Mouse (Mus musculus): ENCODE results near the gene Lyz1. TPM values are rescaled to one million over a fixed set of nuclear protein-coding genes. Genes with fewer than 3 reads are reported as not detected.
"Not testable (repeated sequence)": the region's sequence is repeated elsewhere in the genome, so short reads cannot be mapped to it uniquely, and the experiment has no call there.

The Lyz1 gene
- polyA plus RNA-seq, 1 experiment from 2014 or later: 13.5 TPM

GRCm38 (mm10) chr10:117312168-117312567 lies 19.5 kb upstream of the Lyz1 start:
- Histone ChIP-seq H3K4me2 (no peak overlapping the region), H3K27me3 (replicated peaks) (no peaks in the 10 kb centered on the region), H3K9ac (no peak overlapping the region), H3K9me3 (replicated peaks) (no peaks in the 10 kb centered on the region), H3K4me3 (no peak overlapping the region), H3K27ac (ENCODE audit: poor library complexity, severe bottlenecking) (no peak overlapping the region), H3K4me1 (replicated peaks) (no peaks in the 10 kb centered on the region), H3K36me3 (no peaks in the 10 kb centered on the region)
- WGBS: 77% methylated on average over 8 of the region's 8 CpGs
- ATAC-seq (ENCODE audit: insufficient number of reproducible peaks, low FRiP score): no peak

GRCm38 (mm10) chr10:117304371-117304770 lies 11.7 kb upstream of the Lyz1 start:
- H3K4me2 ChIP-seq: no peak overlapping the region
- no peak for ATAC-seq (ENCODE audit: insufficient number of reproducible peaks, low FRiP score)
- no peaks in the 10 kb centered on the region for H3K4me1 ChIP-seq (replicated peaks)
- H3K9ac ChIP-seq: no peak overlapping the region
- no peaks in the 10 kb centered on the region for H3K36me3 ChIP-seq
- H3K27ac ChIP-seq (ENCODE audit: poor library complexity, severe bottlenecking): no peak overlapping the region
- 81% methylated on average over 5 of the region's 5 CpGs for WGBS
- H3K27me3 ChIP-seq (replicated peaks): no peaks in the 10 kb centered on the region
- no peak overlapping the region for H3K4me3 ChIP-seq
- H3K9me3 ChIP-seq (replicated peaks): no peaks in the 10 kb centered on the region

GRCm38 (mm10) chr10:117301688-117302087 lies 9.0 kb upstream of the Lyz1 start:
- H3K27me3 ChIP-seq (replicated peaks): 0 out of 2 replicates have a peak, but pooled peaks cover 7% of the 10 kb centered on the region
- H3K4me2 ChIP-seq: no peak overlapping the region
- WGBS: 84% methylated on average over 1 of the region's 1 CpGs
- no peaks in the 10 kb centered on the region for H3K4me1 ChIP-seq (replicated peaks)
- no peaks in the 10 kb centered on the region for H3K36me3 ChIP-seq
- no peak for ATAC-seq (ENCODE audit: insufficient number of reproducible peaks, low FRiP score)
- no peak overlapping the region for H3K27ac ChIP-seq (ENCODE audit: poor library complexity, severe bottlenecking)
- H3K4me3 ChIP-seq: no peak overlapping the region
- no peak overlapping the region for H3K9ac ChIP-seq
- H3K9me3 ChIP-seq (replicated peaks): no peaks in the 10 kb centered on the region

GRCm38 (mm10) chr10:117299901-117300520 lies 7.3 kb upstream of the Lyz1 start:
- Histone ChIP-seq H3K4me3 (no peak overlapping the region), H3K27ac (ENCODE audit: poor library complexity, severe bottlenecking) (no peak overlapping the region)
- 55% methylated on average over 5 of the region's 5 CpGs for WGBS

GRCm38 (mm10) chr10:117299106-117299505 lies 6.4 kb upstream of the Lyz1 start:
- ATAC-seq (ENCODE audit: insufficient number of reproducible peaks, low FRiP score): no peak
- Histone ChIP-seq H3K4me1 (replicated peaks) (no peaks in the 10 kb centered on the region), H3K9me3 (replicated peaks) (no peaks in the 10 kb centered on the region), H3K4me3 (no peak overlapping the region), H3K4me2 (no peak overlapping the region), H3K36me3 (no peaks in the 10 kb centered on the region), H3K27ac (ENCODE audit: poor library complexity, severe bottlenecking) (no peak overlapping the region), H3K27me3 (replicated peaks) (0 out of 2 replicates have a peak, but pooled peaks cover 18% of the 10 kb centered on the region), H3K9ac (no peak overlapping the region)
- WGBS: 82% methylated on average over 4 of the region's 4 CpGs

More at GRCm38 (mm10) chr10:117299901-117300520, 7.3 kb upstream of the Lyz1 start:
- Histone ChIP-seq H3K36me3 (no peaks in the 10 kb centered on the region), H3K9me3 (replicated peaks) (no peaks in the 10 kb centered on the region), H3K27me3 (replicated peaks) (0 out of 2 replicates have a peak, but pooled peaks cover 17% of the 10 kb centered on the region), H3K4me1 (replicated peaks) (no peaks in the 10 kb centered on the region), H3K9ac (no peak overlapping the region), H3K4me2 (no peak overlapping the region)
- no peak for ATAC-seq (ENCODE audit: insufficient number of reproducible peaks, low FRiP score)

DNA sequence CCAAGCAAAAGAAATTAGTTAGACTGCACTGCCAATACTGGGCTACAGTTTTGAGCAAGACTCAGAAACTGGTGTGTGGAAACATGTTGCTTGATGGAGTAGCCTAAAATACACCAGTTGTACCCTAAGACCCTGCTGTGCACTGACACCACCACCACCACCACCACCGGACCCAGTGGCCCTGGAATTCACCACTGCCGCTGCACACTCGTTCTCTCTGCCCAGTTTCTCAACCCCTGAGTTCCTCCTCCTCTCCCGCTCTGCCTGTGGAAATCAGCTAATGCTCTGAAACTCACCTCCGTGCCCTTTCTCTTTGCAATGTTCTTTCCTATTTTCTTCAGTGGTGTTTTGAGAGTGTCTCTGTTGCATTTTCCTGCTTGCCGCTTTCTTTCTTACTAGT lies 5.7 kb upstream of the Lyz1 start:
- Histone ChIP-seq H3K4me2 (no peak overlapping the region), H3K9me3 (replicated peaks) (no peaks in the 10 kb centered on the region), H3K36me3 (no peaks in the 10 kb centered on the region), H3K9ac (no peak overlapping the region), H3K27me3 (replicated peaks) (0 out of 2 replicates have a peak, but pooled peaks cover 18% of the 10 kb centered on the region), H3K4me3 (no peak overlapping the region), H3K4me1 (replicated peaks) (no peaks in the 10 kb centered on the region), H3K27ac (ENCODE audit: poor library complexity, severe bottlenecking) (no peak overlapping the region)
- 79% methylated on average over 6 of the region's 6 CpGs for WGBS
- no peak for ATAC-seq (ENCODE audit: insufficient number of reproducible peaks, low FRiP score)

DNA sequence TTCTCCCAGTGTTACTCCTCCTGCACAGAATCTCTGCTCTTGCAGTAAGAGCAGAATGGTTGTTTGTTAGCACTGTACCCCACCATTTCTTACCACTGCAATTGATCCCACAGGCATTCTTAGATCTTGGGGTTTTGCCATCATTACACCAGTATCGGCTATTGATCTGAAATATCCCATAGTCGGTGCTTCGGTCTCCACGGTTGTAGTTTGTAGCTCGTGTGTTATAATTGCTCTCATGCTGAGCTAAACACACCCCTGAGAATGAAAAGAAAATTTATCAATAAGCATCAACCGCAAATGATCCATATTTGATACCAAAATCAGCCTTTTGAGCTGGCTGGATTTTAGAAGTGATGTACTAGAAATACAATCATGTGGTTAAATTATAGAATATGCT lies 1.7 kb downstream of the Lyz1 start:
- ATAC-seq (ENCODE audit: insufficient number of reproducible peaks, low FRiP score); H3K9ac ChIP-seq; H3K9me3 ChIP-seq (replicated peaks); H3K4me3 ChIP-seq; H3K36me3 ChIP-seq; H3K27ac ChIP-seq (ENCODE audit: poor library complexity, severe bottlenecking); H3K4me2 ChIP-seq: not testable (repeated sequence)
- WGBS: 89% methylated on average over 6 of the region's 6 CpGs
- H3K27me3 ChIP-seq (replicated peaks): peaks cover 25% of the 10 kb centered on the region; the same call in 1 of the 2 replicates
- peaks cover 11% of the 10 kb centered on the region for H3K4me1 ChIP-seq (replicated peaks)

GRCm38 (mm10) chr10:117290046-117290870 lies 2.4 kb downstream of the Lyz1 start:
- H3K36me3 ChIP-seq: no peaks in the 10 kb centered on the region
- peaks cover 18% of the 10 kb centered on the region; the same call in 1 of the 2 replicates for H3K27me3 ChIP-seq (replicated peaks)
- no peaks in the 10 kb centered on the region for H3K9me3 ChIP-seq (replicated peaks)
- H3K4me2 ChIP-seq: no peak overlapping the region
- H3K9ac ChIP-seq: no peak overlapping the region
- no peak overlapping the region for H3K4me3 ChIP-seq
- ATAC-seq (ENCODE audit: insufficient number of reproducible peaks, low FRiP score): no peak
- H3K4me1 ChIP-seq (replicated peaks): peaks cover 11% of the 10 kb centered on the region
- no peak overlapping the region for H3K27ac ChIP-seq (ENCODE audit: poor library complexity, severe bottlenecking)
- WGBS: 47% methylated on average over 6 of the region's 6 CpGs

- H3K4me2 ChIP-seq; H3K9ac ChIP-seq; H3K9me3 ChIP-seq (replicated peaks); H3K4me3 ChIP-seq; H3K36me3 ChIP-seq: not testable (repeated sequence)
- peaks cover 22% of the 10 kb centered on the region for H3K4me1 ChIP-seq (replicated peaks)
- ATAC-seq (ENCODE audit: insufficient number of reproducible peaks, low FRiP score): peak; percentile 74; the same call in 1 of the 2 replicates
- peaks cover 15% of the 10 kb centered on the region; the same call in 1 of the 2 replicates for H3K27me3 ChIP-seq (replicated peaks)
- WGBS: 31% methylated on average over 5 of the region's 5 CpGs
- H3K27ac ChIP-seq (ENCODE audit: poor library complexity, severe bottlenecking): peak overlapping the region; percentile 85
Observed at GRCm38 (mm10) chr10:117289034-117289505, 3.6 kb downstream of the Lyz1 start.

DNA sequence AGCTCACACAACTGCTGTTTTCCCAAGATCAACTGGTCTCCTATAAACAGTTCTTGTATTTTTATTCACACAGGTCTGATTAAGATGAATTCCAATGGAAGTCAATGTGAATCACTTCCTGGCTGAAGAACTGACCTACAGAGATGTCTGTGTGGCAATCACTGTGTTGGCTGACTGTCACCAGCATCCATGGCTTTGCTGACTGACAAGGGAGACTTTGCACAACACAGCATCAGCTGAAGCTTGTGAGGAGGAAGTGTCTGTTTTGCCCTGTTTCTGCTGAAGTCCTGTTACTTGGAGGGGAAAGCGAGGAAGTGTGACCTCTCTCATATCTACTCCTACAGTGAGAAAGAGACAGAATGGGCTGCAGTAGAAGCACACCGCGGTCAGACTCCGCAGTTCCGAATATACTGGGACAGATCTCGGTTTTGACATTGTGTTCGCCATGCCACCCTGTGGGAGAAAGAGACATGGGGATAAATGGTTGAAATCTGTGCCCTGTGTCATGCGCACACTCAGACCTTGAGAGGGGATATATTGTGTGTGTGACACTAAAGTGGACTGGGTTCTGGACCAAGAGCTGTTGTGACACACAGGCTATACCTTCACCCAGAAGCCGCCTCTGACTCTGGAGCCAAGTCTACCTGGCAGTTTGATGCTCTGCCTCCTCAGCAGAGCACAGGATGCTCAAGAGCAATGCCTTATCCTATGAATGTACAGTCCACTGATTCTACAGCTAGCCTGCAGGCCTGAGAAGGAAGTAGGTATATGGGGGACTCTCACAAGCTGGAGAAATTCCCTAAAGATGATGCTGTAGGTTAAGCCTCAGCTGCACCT lies 4.3 kb downstream of the Lyz1 start:
- WGBS: 80% methylated on average over 9 of the region's 9 CpGs
- H3K36me3 ChIP-seq: no peaks in the 10 kb centered on the region
- peaks cover 15% of the 10 kb centered on the region; the same call in 1 of the 2 replicates for H3K27me3 ChIP-seq (replicated peaks)
- 0 out of 2 replicates have a peak overlapping the region, but pooled peaks have one; percentile 12 for H3K9ac ChIP-seq
- peak overlapping the region; percentile 85 for H3K27ac ChIP-seq (ENCODE audit: poor library complexity, severe bottlenecking)
- H3K4me2 ChIP-seq: no peak overlapping the region
- no peak for ATAC-seq (ENCODE audit: insufficient number of reproducible peaks, low FRiP score)
- H3K9me3 ChIP-seq (replicated peaks): no peaks in the 10 kb centered on the region
- peaks cover 22% of the 10 kb centered on the region for H3K4me1 ChIP-seq (replicated peaks)
- no peak overlapping the region for H3K4me3 ChIP-seq

Measured in heart, embryonic 12.5 days (tissue).